Mouse (Mus musculus): ENCODE data around the gene B4galnt3.
A peak's percentile ranks its signal among the peaks of the same experiment; 100 is the strongest.

B4galnt3 gene

DNA sequence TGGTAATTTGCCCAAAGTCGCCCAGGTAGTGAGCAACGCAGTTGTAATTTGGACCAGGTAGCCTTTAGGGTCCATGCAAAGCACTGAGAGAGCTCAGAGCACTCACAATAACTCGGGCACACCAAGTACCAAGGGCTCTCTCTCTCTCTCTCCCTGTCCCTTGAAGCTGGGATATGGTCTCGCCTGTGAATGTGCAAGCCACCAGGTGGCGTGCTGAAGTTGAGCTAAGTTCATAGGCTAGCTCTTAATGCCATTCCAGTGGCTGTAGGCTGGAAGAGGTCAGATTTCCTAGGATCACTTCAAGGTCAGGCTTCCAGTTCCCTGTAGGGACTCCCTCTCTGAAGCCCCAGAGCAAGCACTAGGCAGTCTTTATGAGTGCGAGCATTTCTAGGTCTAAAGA is 71.7 kb downstream of the B4galnt3 start:
- Histone ChIP-seq H3K27me3 (ENCODE audit: control insufficient read depth, insufficient read depth, low read length, poor library complexity, severe bottlenecking) (no peaks in the 10 kb centered on the region), H3K36me3 (ENCODE audit: control insufficient read depth, insufficient read depth, low read length, poor library complexity, severe bottlenecking) (no peaks in the 10 kb centered on the region)
- peak; percentile 25 for DNase-seq (ENCODE audit: low read depth, low spot score)

DNA sequence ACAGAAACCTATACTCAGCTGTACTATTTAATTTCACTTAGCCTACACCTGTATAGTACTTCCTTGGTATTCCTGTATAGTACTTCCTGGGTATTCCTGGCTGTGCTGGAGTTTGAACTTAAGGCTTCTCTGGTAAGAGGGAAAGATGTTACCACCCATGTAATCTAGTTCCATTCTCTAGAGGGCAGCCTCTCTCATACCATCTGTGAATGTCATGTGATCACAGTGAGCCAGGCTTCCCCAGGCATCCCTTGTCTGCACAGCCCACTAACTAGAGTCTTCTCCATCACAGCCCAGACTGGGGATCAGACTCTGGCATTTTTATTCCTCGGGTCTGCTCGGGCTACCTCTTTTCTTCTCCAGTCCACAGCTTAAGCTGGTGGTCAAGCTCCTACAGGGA is 75.1 kb downstream of the B4galnt3 start:
- H3K36me3 ChIP-seq (ENCODE audit: control insufficient read depth, insufficient read depth, low read length, poor library complexity, severe bottlenecking) = no peaks in the 10 kb centered on the region
- H3K27me3 ChIP-seq (ENCODE audit: control insufficient read depth, insufficient read depth, low read length, poor library complexity, severe bottlenecking) = no peaks in the 10 kb centered on the region
- DNase-seq (ENCODE audit: low read depth, low spot score) = no peak

DNA sequence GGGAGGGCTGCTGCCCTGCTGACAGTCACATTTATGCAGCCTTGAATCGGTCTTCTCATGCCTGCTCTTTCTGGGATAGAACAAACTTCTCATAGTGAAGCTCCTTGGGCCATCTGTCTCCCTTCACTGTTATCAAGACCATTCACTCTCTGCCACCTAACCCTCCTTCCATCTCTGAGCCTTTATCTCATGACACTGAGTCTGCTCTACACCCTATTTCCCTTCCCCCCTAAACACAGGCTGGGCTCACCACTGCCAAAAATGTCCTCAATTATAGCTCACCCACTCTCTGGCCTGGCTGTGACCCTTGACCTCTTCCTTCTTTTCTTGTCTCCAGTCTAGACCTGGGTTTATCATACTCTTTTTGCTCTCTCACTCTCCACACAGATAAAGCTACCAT is 77.7 kb downstream of the B4galnt3 start:
- DNase-seq (ENCODE audit: low read depth, low spot score) = no peak
- H3K27me3 ChIP-seq (ENCODE audit: control insufficient read depth, insufficient read depth, low read length, poor library complexity, severe bottlenecking) = no peaks in the 10 kb centered on the region
- H3K36me3 ChIP-seq (ENCODE audit: control insufficient read depth, insufficient read depth, low read length, poor library complexity, severe bottlenecking) = no peaks in the 10 kb centered on the region

DNA sequence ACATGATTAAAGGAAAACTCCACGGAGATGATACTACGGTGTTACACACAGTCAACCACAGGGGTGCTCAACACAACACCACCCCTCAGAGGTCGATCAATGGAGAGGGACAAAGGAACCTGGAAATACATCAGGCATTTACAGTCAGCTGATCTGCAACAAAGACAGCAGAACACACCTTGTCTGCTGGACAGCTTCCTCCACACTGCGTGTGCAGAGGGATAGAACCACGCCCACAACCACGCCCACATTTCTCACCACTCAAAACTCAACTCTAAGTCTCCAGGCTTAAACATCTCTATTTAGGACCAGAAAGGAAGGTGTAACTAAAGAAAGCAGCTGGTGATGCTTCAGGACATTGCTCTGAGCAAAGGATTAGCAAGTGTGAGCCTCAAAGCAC is 82.8 kb downstream of the B4galnt3 start:
- Histone ChIP-seq H3K36me3 (ENCODE audit: control insufficient read depth, insufficient read depth, low read length, poor library complexity, severe bottlenecking) (no peaks in the 10 kb centered on the region), H3K27me3 (ENCODE audit: control insufficient read depth, insufficient read depth, low read length, poor library complexity, severe bottlenecking) (no peaks in the 10 kb centered on the region)
- no peak for DNase-seq (ENCODE audit: low read depth, low spot score)

DNA sequence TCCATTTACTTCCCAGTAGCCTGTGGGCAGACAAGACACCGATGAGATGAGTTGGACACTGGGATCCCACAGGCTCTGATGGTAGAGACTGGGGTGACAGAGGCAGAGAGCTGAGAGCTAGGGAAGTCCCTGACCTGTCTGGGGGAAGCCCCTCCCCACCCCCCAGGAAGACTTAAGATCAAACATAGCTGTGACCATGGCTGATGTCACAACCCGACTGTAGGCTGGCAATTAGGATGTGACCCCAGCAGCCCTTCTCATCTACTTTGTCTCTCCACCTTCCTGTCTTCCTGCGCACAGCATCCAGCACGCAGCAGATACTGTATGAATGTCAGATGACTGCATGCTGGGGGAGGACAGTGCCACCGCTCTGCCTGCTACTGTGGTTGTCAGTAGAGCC is 87.8 kb downstream of the B4galnt3 start:
- Histone ChIP-seq H3K36me3 (ENCODE audit: control insufficient read depth, insufficient read depth, low read length, poor library complexity, severe bottlenecking) (no peaks in the 10 kb centered on the region), H3K27me3 (ENCODE audit: control insufficient read depth, insufficient read depth, low read length, poor library complexity, severe bottlenecking) (no peaks in the 10 kb centered on the region)
- DNase-seq (ENCODE audit: low read depth, low spot score) = peak; percentile 43

DNA sequence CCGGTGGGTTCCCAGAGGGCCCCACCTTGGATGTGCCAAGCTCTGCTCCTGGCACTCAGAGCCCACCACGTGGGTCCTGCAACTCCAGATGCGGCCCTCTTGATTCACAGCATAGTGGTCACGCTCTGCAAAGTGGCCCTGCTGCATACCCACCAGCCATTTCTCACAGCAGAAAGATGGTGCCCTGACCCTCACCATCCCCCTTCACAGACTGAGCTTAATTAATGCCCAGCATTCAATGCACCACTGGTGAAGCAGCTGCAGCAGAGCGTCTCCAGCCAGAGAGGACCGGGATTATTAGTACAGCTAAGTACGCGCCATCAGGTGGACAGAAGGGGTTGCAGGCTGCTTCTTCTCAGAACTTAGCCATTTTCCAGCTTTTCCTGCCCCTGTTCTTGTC is 92.0 kb downstream of the B4galnt3 start:
- DNase-seq (ENCODE audit: low read depth, low spot score) = no peak
- H3K36me3 ChIP-seq (ENCODE audit: control insufficient read depth, insufficient read depth, low read length, poor library complexity, severe bottlenecking) = no peaks in the 10 kb centered on the region
- no peaks in the 10 kb centered on the region for H3K27me3 ChIP-seq (ENCODE audit: control insufficient read depth, insufficient read depth, low read length, poor library complexity, severe bottlenecking)

DNA sequence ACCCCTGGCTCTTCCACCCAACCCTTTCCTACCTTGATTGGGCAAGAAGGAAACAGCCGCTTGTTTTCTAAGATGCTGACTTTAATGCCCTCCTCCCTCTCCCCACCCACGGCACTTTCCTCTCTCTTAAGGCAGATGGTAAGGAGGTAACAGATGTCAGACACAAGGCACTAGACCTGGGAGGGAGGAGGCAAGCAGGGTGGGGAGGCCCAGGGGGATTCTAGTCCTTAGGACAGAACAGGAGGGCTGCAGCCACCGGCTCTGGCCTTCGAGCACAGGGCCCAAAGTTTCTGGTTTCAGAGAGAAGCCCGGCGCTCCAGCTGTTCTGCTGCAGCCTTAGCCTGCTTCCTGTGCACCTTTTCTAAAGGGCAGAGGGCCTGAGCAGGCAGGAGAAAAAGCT is 92.4 kb downstream of the B4galnt3 start:
- Histone ChIP-seq H3K27me3 (ENCODE audit: control insufficient read depth, insufficient read depth, low read length, poor library complexity, severe bottlenecking) (no peaks in the 10 kb centered on the region), H3K36me3 (ENCODE audit: control insufficient read depth, insufficient read depth, low read length, poor library complexity, severe bottlenecking) (no peaks in the 10 kb centered on the region)
- no peak for DNase-seq (ENCODE audit: low read depth, low spot score)

DNA sequence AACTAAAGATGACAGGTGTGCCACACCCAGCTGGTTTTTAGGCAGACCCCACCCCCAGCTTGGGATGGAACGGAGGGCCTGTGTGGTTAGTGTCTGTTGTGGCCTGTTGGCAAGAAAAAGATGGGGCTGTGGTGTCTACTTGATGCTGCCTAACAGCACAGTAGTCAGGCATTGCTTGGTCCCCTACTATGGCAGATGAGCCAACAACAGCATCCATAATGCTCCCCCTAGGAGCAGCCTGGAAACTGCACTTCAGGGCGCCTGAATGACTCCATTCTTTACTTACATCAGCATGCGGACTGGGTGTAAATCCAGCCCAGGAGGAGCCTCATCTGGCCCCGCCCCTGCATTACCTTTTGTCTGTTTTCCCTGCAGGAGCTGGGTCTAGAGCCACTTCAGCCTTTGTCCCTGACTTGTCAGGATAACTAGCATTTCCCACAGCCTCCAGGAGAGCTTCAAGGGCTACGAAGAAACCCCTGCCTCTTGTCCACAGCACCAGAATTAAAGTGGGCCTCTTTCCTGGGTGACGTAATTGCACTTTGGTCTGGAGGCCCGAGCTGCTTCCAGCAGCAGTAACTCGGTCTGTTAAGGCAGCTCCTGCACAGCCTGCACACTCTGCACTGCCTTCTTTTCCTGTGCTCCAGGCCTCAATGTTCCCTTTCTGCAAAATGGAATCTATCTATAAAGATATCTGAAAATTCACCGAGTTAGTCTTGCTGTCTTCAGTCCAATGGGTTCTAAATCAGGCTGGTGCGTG is 94.5 kb downstream of the B4galnt3 start:
- DNase-seq (ENCODE audit: low read depth, low spot score) = no peak
- Histone ChIP-seq H3K27me3 (ENCODE audit: control insufficient read depth, insufficient read depth, low read length, poor library complexity, severe bottlenecking) (no peaks in the 10 kb centered on the region), H3K36me3 (ENCODE audit: control insufficient read depth, insufficient read depth, low read length, poor library complexity, severe bottlenecking) (no peaks in the 10 kb centered on the region)

DNA sequence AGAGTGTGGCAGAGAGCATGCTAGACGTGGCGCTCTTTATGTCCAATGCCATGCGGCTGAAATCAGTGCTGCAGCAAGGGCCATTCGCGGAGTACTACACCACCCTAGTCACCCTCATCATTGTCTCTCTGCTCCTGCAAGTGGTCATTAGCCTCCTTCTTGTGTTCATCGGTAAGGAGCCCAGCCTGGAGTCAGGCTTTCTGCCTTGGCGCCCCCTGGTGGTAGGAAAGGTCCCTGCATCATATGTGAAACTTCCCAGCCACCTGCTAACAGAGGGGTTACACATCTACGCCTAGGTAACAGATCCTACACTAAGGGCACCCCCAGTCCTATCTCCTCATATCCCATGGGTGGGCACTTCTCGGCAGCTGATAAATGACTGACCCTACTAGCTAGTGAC is 96.4 kb downstream of the B4galnt3 start:
- H3K36me3 ChIP-seq (ENCODE audit: control insufficient read depth, insufficient read depth, low read length, poor library complexity, severe bottlenecking) = no peaks in the 10 kb centered on the region
- DNase-seq (ENCODE audit: low read depth, low spot score) = peak; percentile 86
- no peaks in the 10 kb centered on the region for H3K27me3 ChIP-seq (ENCODE audit: control insufficient read depth, insufficient read depth, low read length, poor library complexity, severe bottlenecking)

DNA sequence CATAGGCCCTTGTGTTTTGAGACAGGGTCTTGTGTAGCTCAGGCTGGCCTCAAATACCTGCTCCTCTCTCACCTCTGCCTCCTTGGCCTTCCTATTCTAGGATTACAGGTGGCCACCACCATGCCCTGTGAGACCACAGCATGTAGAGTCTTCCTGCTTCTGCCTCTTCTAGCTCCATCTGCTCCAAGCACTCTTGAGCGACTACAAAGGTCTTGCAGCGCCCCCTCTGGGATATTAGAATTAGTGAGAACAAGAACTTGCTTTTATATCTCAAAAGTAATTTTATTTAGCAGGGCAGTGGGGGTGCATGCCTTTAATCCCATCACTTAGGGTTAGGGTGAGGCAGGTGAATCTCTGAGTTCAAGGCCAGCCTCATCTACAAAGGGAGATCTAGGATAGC is 97.5 kb downstream of the B4galnt3 start:
- peak; percentile 81 for DNase-seq (ENCODE audit: low read depth, low spot score)
- H3K27me3 ChIP-seq (ENCODE audit: control insufficient read depth, insufficient read depth, low read length, poor library complexity, severe bottlenecking) = no peaks in the 10 kb centered on the region
- no peaks in the 10 kb centered on the region for H3K36me3 ChIP-seq (ENCODE audit: control insufficient read depth, insufficient read depth, low read length, poor library complexity, severe bottlenecking)

DNA sequence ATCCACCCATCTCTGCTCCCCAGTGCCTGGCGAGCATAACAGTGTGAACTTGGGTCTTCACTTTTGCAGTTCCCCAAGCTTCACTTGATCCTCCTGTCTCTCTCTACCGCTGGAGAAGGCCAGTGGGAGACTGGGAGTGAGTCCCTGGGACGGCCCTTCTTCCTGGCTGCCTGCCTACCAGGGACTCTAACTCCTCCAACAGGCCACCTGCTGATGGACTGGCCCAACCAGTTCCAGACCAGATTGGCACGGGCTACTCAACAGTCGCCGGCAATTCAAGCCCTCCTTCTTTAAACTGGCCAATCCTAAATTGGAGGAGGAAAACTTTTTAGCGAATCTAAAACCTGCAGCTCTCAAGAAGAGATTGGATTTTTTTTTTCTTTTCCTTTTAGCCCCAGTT is 99.4 kb downstream of the B4galnt3 start:
- Histone ChIP-seq H3K27me3 (ENCODE audit: control insufficient read depth, insufficient read depth, low read length, poor library complexity, severe bottlenecking) (no peaks in the 10 kb centered on the region), H3K36me3 (ENCODE audit: control insufficient read depth, insufficient read depth, low read length, poor library complexity, severe bottlenecking) (no peaks in the 10 kb centered on the region)
- no peak for DNase-seq (ENCODE audit: low read depth, low spot score)

DNA sequence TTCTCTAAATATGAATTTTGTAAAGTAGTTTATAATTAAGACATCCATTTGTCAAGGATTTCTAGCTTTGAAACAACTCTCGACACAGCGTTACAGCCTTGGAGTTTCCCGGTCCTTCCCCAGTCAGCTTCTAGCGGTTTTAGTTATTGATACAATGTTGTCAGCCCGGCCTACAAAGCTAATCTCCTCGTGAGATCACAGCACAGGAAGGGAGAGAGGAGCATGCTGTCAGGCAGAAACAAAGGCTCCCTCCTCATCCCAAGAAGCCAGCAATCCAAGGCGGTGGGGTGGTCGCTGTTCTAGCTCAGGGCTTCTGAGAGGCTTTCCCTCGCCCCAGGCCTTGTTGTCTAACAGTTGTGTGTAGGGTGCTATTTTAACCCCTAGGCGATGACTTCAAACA is 100.1 kb downstream of the B4galnt3 start:
- no peaks in the 10 kb centered on the region for H3K27me3 ChIP-seq (ENCODE audit: control insufficient read depth, insufficient read depth, low read length, poor library complexity, severe bottlenecking)
- no peak for DNase-seq (ENCODE audit: low read depth, low spot score)
- no peaks in the 10 kb centered on the region for H3K36me3 ChIP-seq (ENCODE audit: control insufficient read depth, insufficient read depth, low read length, poor library complexity, severe bottlenecking)

DNA sequence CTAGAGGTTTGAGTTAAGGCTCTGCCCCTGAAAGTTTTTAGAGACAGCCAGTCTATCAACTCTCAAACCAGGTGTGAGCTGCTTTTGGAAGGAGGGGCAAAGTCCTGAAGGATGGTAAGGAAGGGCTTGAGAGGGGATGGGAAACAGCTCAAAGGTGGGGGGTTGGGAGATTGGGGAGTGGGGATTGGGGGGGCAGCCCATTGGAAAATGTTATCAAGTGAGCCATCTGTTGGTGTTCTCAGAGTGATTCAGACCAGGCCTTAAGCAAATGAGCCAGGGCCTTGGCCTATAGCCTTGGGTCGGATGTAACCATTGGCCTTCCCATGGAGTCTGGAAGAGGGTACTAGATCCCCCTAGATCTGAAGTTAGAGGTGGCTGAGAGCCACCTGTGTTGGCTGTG is 100.6 kb downstream of the B4galnt3 start:
- Histone ChIP-seq H3K27me3 (ENCODE audit: control insufficient read depth, insufficient read depth, low read length, poor library complexity, severe bottlenecking) (no peaks in the 10 kb centered on the region), H3K36me3 (ENCODE audit: control insufficient read depth, insufficient read depth, low read length, poor library complexity, severe bottlenecking) (no peaks in the 10 kb centered on the region)
- DNase-seq (ENCODE audit: low read depth, low spot score) = no peak

DNA sequence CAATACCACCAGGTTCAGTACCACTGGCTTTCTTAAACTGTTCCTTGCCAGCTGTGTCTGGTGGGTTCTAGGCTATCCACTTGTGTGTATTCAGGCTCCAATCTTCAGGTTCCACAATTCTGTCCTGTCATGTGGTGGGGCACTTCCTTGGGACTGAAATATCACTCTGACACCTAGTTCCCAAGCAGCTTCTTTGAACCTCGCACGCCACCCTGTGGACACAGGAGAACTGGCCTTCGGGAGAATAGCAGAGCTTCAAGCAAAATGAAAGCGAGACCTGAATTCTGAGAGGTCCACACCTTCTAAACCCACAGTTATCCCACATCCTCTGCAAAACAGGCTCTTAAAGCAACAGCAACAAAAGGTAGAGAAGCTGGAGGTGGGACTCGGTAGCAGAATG is 101.2 kb downstream of the B4galnt3 start:
- H3K27me3 ChIP-seq (ENCODE audit: control insufficient read depth, insufficient read depth, low read length, poor library complexity, severe bottlenecking) = no peaks in the 10 kb centered on the region
- H3K36me3 ChIP-seq (ENCODE audit: control insufficient read depth, insufficient read depth, low read length, poor library complexity, severe bottlenecking) = no peaks in the 10 kb centered on the region
- peak; percentile 93 for DNase-seq (ENCODE audit: low read depth, low spot score)

DNA sequence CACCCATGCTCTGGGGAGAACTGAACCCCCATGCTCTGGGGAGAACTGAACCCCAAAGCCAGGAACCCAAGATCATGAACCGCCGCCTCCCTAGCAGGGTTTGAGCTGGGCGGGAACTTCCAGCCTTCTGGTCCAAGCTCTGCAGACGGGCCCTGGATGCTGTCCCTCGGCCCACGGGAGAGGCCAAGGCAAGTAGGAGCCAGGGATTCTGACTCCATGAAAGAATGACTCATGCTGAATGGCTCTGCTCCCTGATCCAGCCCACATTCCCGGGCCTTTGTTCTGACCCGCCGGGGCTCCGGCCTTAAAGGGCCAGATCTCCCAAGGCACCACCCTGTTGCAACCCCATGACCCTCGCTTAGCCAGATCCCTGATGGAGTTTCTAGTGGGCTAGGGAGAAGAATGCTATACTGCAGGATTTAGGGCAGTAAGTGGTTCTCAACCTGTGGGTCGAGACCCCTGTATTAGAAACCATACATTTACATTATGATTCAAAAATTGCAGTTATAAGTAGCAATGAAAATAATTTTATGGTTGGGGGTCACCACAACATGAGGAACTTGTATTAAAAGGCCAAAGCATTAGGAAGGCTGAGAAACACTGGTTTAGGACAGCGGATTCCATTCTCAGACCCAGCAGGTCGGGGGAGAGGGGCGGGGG is 102.0 kb downstream of the B4galnt3 start:
- H3K36me3 ChIP-seq (ENCODE audit: control insufficient read depth, insufficient read depth, low read length, poor library complexity, severe bottlenecking) = no peaks in the 10 kb centered on the region
- H3K27me3 ChIP-seq (ENCODE audit: control insufficient read depth, insufficient read depth, low read length, poor library complexity, severe bottlenecking) = no peaks in the 10 kb centered on the region
- DNase-seq (ENCODE audit: low read depth, low spot score) = no peak
